Mouse (Mus musculus): ENCODE data around the gene Vwc2. TPM values are rescaled to one million over a fixed set of nuclear protein-coding genes. Genes with fewer than 3 reads are reported as not detected.

Gene Vwc2
- total RNA-seq (2021) = 10 to 100 TPM in 1 of 2 experiments, 1 to 10 TPM in 1; 9.0 to 10.9 TPM

- intact Hi-C loops (cut with DNase I) = no loop called here
- peak; percentile 40 to 50 for DNase-seq (ENCODE audit: low spot score in 2 of 2)
Observed at GRCm38 (mm10) chr11:11113576-11114233, at the start of gene Vwc2. Gene Vwc2, plus strand, starts transcription at chr11:11114223.

GRCm38 (mm10) chr11:11088162-11088756 lies 25.8 kb upstream of the Vwc2 start:
- DNase-seq (ENCODE audit: low spot score in 2 of 2) = no peak
- intact Hi-C loops (cut with DNase I) = no loop called here

GRCm38 (mm10) chr11:11097606-11098005 lies 16.4 kb upstream of the Vwc2 start:
- intact Hi-C loops (cut with DNase I) = no loop called here
- DNase-seq (ENCODE audit: low spot score in 2 of 2) = no peak

- intact Hi-C loops (cut with DNase I) = no loop called here
- no peak for DNase-seq (ENCODE audit: low spot score in 2 of 2)
Observed at GRCm38 (mm10) chr11:11098282-11098681, 15.7 kb upstream of the Vwc2 start.

GRCm38 (mm10) chr11:11099011-11099410 lies 15.0 kb upstream of the Vwc2 start:
- intact Hi-C loops (cut with DNase I) = no loop called here
- no peak for DNase-seq (ENCODE audit: low spot score in 2 of 2)

- intact Hi-C loops (cut with DNase I) = no loop called here
Observed at GRCm38 (mm10) chr11:11102182-11102581, 11.8 kb upstream of the Vwc2 start.

GRCm38 (mm10) chr11:11102620-11103019 lies 11.4 kb upstream of the Vwc2 start:
- DNase-seq (ENCODE audit: low spot score in 2 of 2) = no peak
- intact Hi-C loops (cut with DNase I) = no loop called here

More at GRCm38 (mm10) chr11:11102182-11102581, 11.8 kb upstream of the Vwc2 start:
- DNase-seq (ENCODE audit: low spot score in 2 of 2) = no peak

GRCm38 (mm10) chr11:11108922-11109321 lies 5.1 kb upstream of the Vwc2 start:
- intact Hi-C loops (cut with DNase I) = no loop called here
- no peak for DNase-seq (ENCODE audit: low spot score in 2 of 2)

GRCm38 (mm10) chr11:11114234-11115030 lies 409 bp downstream of the Vwc2 start:
- peak in 1 of 2 experiments; percentile 3 for DNase-seq (ENCODE audit: low spot score in 2 of 2)
- intact Hi-C loops (cut with DNase I) = no loop called here

- peak in 1 of 2 experiments; percentile 12 for DNase-seq (ENCODE audit: low spot score in 2 of 2)
- intact Hi-C loops (cut with DNase I) = no loop called here
Observed at GRCm38 (mm10) chr11:11115031-11115647, 1.1 kb downstream of the Vwc2 start.

GRCm38 (mm10) chr11:11115648-11116590 lies 1.9 kb downstream of the Vwc2 start:
- DNase-seq (ENCODE audit: low spot score in 2 of 2) = peak in 1 of 2 experiments; percentile 41
- intact Hi-C loops (cut with DNase I) = no loop called here

GRCm38 (mm10) chr11:11116736-11117135 lies 2.7 kb downstream of the Vwc2 start:
- no peak for DNase-seq (ENCODE audit: low spot score in 2 of 2)
- intact Hi-C loops (cut with DNase I) = no loop called here

- intact Hi-C loops (cut with DNase I) = no loop called here
- DNase-seq (ENCODE audit: low spot score in 2 of 2) = no peak
Observed at GRCm38 (mm10) chr11:11122866-11123265, 8.8 kb downstream of the Vwc2 start.

- DNase-seq (ENCODE audit: low spot score in 2 of 2) = peak; percentile 22 to 43
- intact Hi-C loops (cut with DNase I) = loop anchor here (1.0 to 2.0 kb wide), 2 partner anchors 1651 to 1814 kb away; no protein-coding TSS in a partner anchor
Observed at GRCm38 (mm10) chr11:11131414-11132077, 17.5 kb downstream of the Vwc2 start.

- DNase-seq (ENCODE audit: low spot score in 2 of 2) = no peak
- intact Hi-C loops (cut with DNase I) = no loop called here
Observed at GRCm38 (mm10) chr11:11140622-11141021, 26.6 kb downstream of the Vwc2 start.

GRCm38 (mm10) chr11:11152681-11153080 lies 38.7 kb downstream of the Vwc2 start:
- DNase-seq (ENCODE audit: low spot score in 2 of 2) = no peak
- intact Hi-C loops (cut with DNase I) = no loop called here

GRCm38 (mm10) chr11:11171396-11171795 lies 57.4 kb downstream of the Vwc2 start:
- intact Hi-C loops (cut with DNase I) = no loop called here

GRCm38 (mm10) chr11:11175259-11175658 lies 61.2 kb downstream of the Vwc2 start:
- intact Hi-C loops (cut with DNase I) = no loop called here
- no peak for DNase-seq (ENCODE audit: low spot score in 2 of 2)

More at GRCm38 (mm10) chr11:11171396-11171795, 57.4 kb downstream of the Vwc2 start:
- DNase-seq (ENCODE audit: low spot score in 2 of 2) = no peak

Data from left cerebral cortex, postnatal 36 days (tissue).